Mouse (Mus musculus): ENCODE measurements around the gene Aco1. TPM values are rescaled to one million over a fixed set of nuclear protein-coding genes. Genes with fewer than 3 reads are reported as not detected.

The Aco1 gene
- polyA plus RNA-seq, 1 experiment from 2014 or later: 36.7 TPM

GRCm38 (mm10) chr4:40243006-40243405 is 100.1 kb downstream of the Aco1 start:
- Histone ChIP-seq H3K4me1 (replicated peaks; ENCODE audit: control insufficient read depth, insufficient read depth, low read length) (peaks cover 7% of the 10 kb centered on the region), H3K27me3 (replicated peaks; ENCODE audit: control insufficient read depth, insufficient read depth, low read length) (no peaks in the 10 kb centered on the region), H3K4me3 (ENCODE audit: low read depth, low read length) (no peak overlapping the region), H3K36me3 (ENCODE audit: control insufficient read depth, insufficient read depth, low read length) (no peaks in the 10 kb centered on the region), H3K4me2 (no peak overlapping the region), H3K9ac (ENCODE audit: low read depth, low read length) (no peak overlapping the region), H3K27ac (ENCODE audit: low read depth, low read length) (no peak overlapping the region), H3K9me3 (ENCODE audit: control insufficient read depth, low read length) (no peaks in the 10 kb centered on the region)
- ATAC-seq (replicated peaks; ENCODE audit: low FRiP score): no peak
- 85% methylated on average over 4 of the region's 4 CpGs for WGBS
- DNase-seq (ENCODE audit: low spot score): no peak

GRCm38 (mm10) chr4:40244035-40244434 is 101.2 kb downstream of the Aco1 start:
- no peak for ATAC-seq (replicated peaks; ENCODE audit: low FRiP score)
- WGBS: 52% methylated on average over 8 of the region's 8 CpGs

More at GRCm38 (mm10) chr4:40244035-40244434, 101.2 kb downstream of the Aco1 start:
- peaks cover 5% of the 10 kb centered on the region for H3K4me1 ChIP-seq (replicated peaks; ENCODE audit: control insufficient read depth, insufficient read depth, low read length)
- no peak overlapping the region for H3K4me2 ChIP-seq
- no peak overlapping the region for H3K9ac ChIP-seq (ENCODE audit: low read depth, low read length)
- no peaks in the 10 kb centered on the region for H3K36me3 ChIP-seq (ENCODE audit: control insufficient read depth, insufficient read depth, low read length)
- no peak overlapping the region for H3K27ac ChIP-seq (ENCODE audit: low read depth, low read length)
- H3K27me3 ChIP-seq (replicated peaks; ENCODE audit: control insufficient read depth, insufficient read depth, low read length): no peaks in the 10 kb centered on the region
- no peak overlapping the region for H3K4me3 ChIP-seq (ENCODE audit: low read depth, low read length)
- no peaks in the 10 kb centered on the region for H3K9me3 ChIP-seq (ENCODE audit: control insufficient read depth, low read length)
- no peak for DNase-seq (ENCODE audit: low spot score)

Other genes with a start within 250 kb of the Aco1 start
- gene Ddx58, start 96.7 kb downstream of the Aco1 start, polyA plus RNA-seq (2014; fragmentation: Nextera tagmentation; extraction: Ambion mirVana): 2.5 and 2.9 TPM in 2 replicates
- 21.1 and 25.0 TPM in 2 replicates for gene Smim27, start 126.5 kb downstream of the Aco1 start, polyA plus RNA-seq (2014; fragmentation: Nextera tagmentation; extraction: Ambion mirVana)
- gene Topors, start 126.8 kb downstream of the Aco1 start, polyA plus RNA-seq (2014; fragmentation: Nextera tagmentation; extraction: Ambion mirVana): 38.4 and 38.5 TPM in 2 replicates
- gene Ndufb6, start 136.3 kb downstream of the Aco1 start, polyA plus RNA-seq (2014; fragmentation: Nextera tagmentation; extraction: Ambion mirVana): 292 and 305 TPM in 2 replicates

Data from liver, embryonic 11.5 days (tissue).